Mouse (Mus musculus) gastrocnemius, adult 18-20 months (tissue): Measurements from ENCODE around the gene Syk. TPM values are rescaled to one million over a fixed set of nuclear protein-coding genes. Genes with fewer than 3 reads are reported as not detected.

Experiments
- DNase-seq: peaks from one replicate; pipeline ENCODE4 v3.0.0; 2021; ENCODE audit warnings: low spot score
- long read RNA-seq, 2 experiments: library from polyadenylated mRNA; stranded (forward); transcript quantifications; one replicate each; pipeline ENCODE4 v2.0.0; 2021
- total RNA-seq, 2 experiments: library from RNA; stranded (reverse); gene quantifications; 2 replicates each; pipeline ENCODE4 v1.2.3; 2021

Syk gene
- total RNA-seq, result 1 to 10 TPM; 1.5 to 2.6 TPM
- long read RNA-seq, experiment 1, partial matches to known transcripts, result 0 of 1 reads
- long read RNA-seq, experiment 1, other reads (novel, unspliced or antisense), result 1 of 1 reads
- long read RNA-seq, experiment 2, partial matches to known transcripts, result 0 of 1 reads
- long read RNA-seq, experiment 2, other reads (novel, unspliced or antisense), result 1 of 1 reads

- DNase-seq, result peak; percentile 33
Observed at GRCm38 (mm10) chr13:52582878-52583661, at the start of gene Syk. TSS of gene Syk (plus strand) at chr13:52583173.

- no peak for DNase-seq
Observed at GRCm38 (mm10) chr13:52533644-52534043, 49.3 kb upstream of the Syk start.

GRCm38 (mm10) chr13:52535542-52535941, 47.4 kb upstream of the Syk start:
- peak; percentile 43 for DNase-seq

- DNase-seq, result no peak
Observed at GRCm38 (mm10) chr13:52537754-52538587, 45.0 kb upstream of the Syk start.

GRCm38 (mm10) chr13:52538588-52539116, 44.3 kb upstream of the Syk start:
- DNase-seq, result no peak

- DNase-seq, result no peak
Observed at GRCm38 (mm10) chr13:52539461-52539860, 43.5 kb upstream of the Syk start.

- no peak for DNase-seq
Observed at GRCm38 (mm10) chr13:52541385-52542035, 41.5 kb upstream of the Syk start.

- DNase-seq, result no peak
Observed at GRCm38 (mm10) chr13:52542036-52542526, 40.9 kb upstream of the Syk start.

GRCm38 (mm10) chr13:52542636-52543035, 40.3 kb upstream of the Syk start:
- DNase-seq, result no peak

GRCm38 (mm10) chr13:52546288-52546687, 36.7 kb upstream of the Syk start:
- DNase-seq, result no peak

- DNase-seq, result no peak
Observed at GRCm38 (mm10) chr13:52550690-52551193, 32.2 kb upstream of the Syk start.

- no peak for DNase-seq
Observed at GRCm38 (mm10) chr13:52551275-52551674, 31.7 kb upstream of the Syk start.

- no peak for DNase-seq
Observed at GRCm38 (mm10) chr13:52552822-52553477, 30.0 kb upstream of the Syk start.

- DNase-seq, result no peak
Observed at GRCm38 (mm10) chr13:52554722-52555121, 28.3 kb upstream of the Syk start.

- DNase-seq, result no peak
Observed at GRCm38 (mm10) chr13:52557421-52557820, 25.6 kb upstream of the Syk start.

GRCm38 (mm10) chr13:52561367-52562165, 21.4 kb upstream of the Syk start:
- no peak for DNase-seq

- no peak for DNase-seq
Observed at GRCm38 (mm10) chr13:52562166-52562571, 20.8 kb upstream of the Syk start.

- no peak for DNase-seq
Observed at GRCm38 (mm10) chr13:52565103-52565739, 17.8 kb upstream of the Syk start.

GRCm38 (mm10) chr13:52566188-52566760, 16.7 kb upstream of the Syk start:
- no peak for DNase-seq
